Comparison of ENCODE assay signal across 27 mouse cellular contexts in the genomic region with DNA sequence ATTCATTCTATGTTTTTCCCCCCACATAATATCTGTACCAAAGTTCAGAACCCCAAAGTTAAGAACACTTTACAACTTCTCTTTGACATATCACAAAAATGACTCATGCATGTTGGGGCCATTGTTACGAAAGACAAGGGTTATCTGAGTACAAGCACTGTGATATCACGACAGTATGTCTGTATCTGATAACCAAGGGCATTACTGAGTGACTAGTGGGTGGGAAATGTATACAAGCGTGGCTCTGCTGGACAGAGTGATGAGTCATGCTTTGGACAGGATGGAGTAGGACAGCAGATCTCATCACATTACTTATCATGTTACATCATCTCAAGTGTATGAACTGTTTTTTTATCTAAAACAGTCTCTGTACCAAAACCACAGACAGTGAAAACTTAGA. TPM values are rescaled to one million over a fixed set of nuclear protein-coding genes. Genes with fewer than 3 reads are reported as not detected.
A peak's percentile ranks its signal among the peaks of the same experiment; 100 is the strongest.
DNase-seq lines count a peak whose midpoint lies in the region; ATAC-seq and TF ChIP-seq lines count a peak whose summit lies in the region.
"Had no signal": no experiment of that assay in that cellular context is flagged by ENCODE, and none has a peak within 500 bp of the region (broad histone marks: within the 10 kb centered on the region; RNA-seq: fewer than 3 reads in every experiment).

No protein-coding gene starts in this region.

- no peak overlapping the region for H3K9ac ChIP-seq in lung, embryonic 16.5 days (ENCODE audit: low read length)
- H3K9ac ChIP-seq in MEL (ENCODE audit: control insufficient read depth, low read depth, low read length, poor library complexity, severe bottlenecking): no peak overlapping the region
- H3K9ac ChIP-seq in kidney, embryonic 16.5 days (replicated peaks; ENCODE audit: low read length): no peak overlapping the region
- no peak overlapping the region for H3K9ac ChIP-seq in heart, adult 2 months (ENCODE audit: low read depth, low read length)
- H3K9ac ChIP-seq: embryonic facial prominence, embryonic 15.5 days; forebrain, embryonic 15.5 days; heart, embryonic 12.5 days; kidney, embryonic 15.5 days; limb, embryonic 13.5 days; liver, embryonic 15.5 days had no signal

- WGBS in lung, embryonic 16.5 days: 36% methylated on average over 3 of the region's 3 CpGs
- WGBS in kidney, embryonic 16.5 days: 46% methylated on average over 3 of the region's 3 CpGs
- 24% methylated on average over 3 of the region's 3 CpGs for WGBS in heart, adult 2 months

- no peak for TF ChIP-seq RAD21 in MEL (IDR thresholded peaks at IDR 0.05; ENCODE audit: low read depth, low read length)

- no peak overlapping the region for H3K27ac ChIP-seq in lung, embryonic 16.5 days (ENCODE audit: low read length)
- no peak overlapping the region for H3K27ac ChIP-seq in MEL (ENCODE audit: control insufficient read depth, low read depth, low read length)
- H3K27ac ChIP-seq in kidney, embryonic 16.5 days (ENCODE audit: low read length): no peak overlapping the region
- H3K27ac ChIP-seq in heart, adult 2 months: no peak overlapping the region
- H3K27ac ChIP-seq: embryonic facial prominence, embryonic 15.5 days; forebrain, embryonic 15.5 days; hindbrain, embryonic 10.5 days; kidney, embryonic 15.5 days; limb, embryonic 13.5 days; liver, embryonic 15.5 days; stomach, postnatal 0 days had no signal

- no peak for TF ChIP-seq CTCF in MEL (IDR thresholded peaks at IDR 0.05 in 2 of 3, conservative IDR thresholded peaks at IDR 0.05 in 1 of 3; ENCODE audit: control insufficient read depth in 1 of 3, insufficient read depth in 1 of 3, low read depth in 2 of 3, low read length in 3 of 3, poor library complexity in 1 of 3, severe bottlenecking in 1 of 3)
- TF ChIP-seq CTCF in heart, adult 2 months (IDR thresholded peaks at IDR 0.05): no peak

- no peak overlapping the region for H3K4me3 ChIP-seq in lung, embryonic 16.5 days (ENCODE audit: low read length)
- no peak overlapping the region for H3K4me3 ChIP-seq in MEL (ENCODE audit: control insufficient read depth in 1 of 2, insufficient read depth in 1 of 2, low read depth in 2 of 2, low read length in 2 of 2)
- H3K4me3 ChIP-seq in kidney, embryonic 16.5 days (ENCODE audit: low read length): no peak overlapping the region
- H3K4me3 ChIP-seq in heart, adult 2 months: no peak overlapping the region
- H3K4me3 ChIP-seq: embryonic facial prominence, embryonic 15.5 days; forebrain, embryonic 15.5 days; heart, embryonic 12.5 days; hindbrain, embryonic 10.5 days; kidney, embryonic 15.5 days; limb, embryonic 13.5 days; liver, embryonic 15.5 days had no signal

- no peak overlapping the region for H3K4me2 ChIP-seq in lung, embryonic 16.5 days (ENCODE audit: low read depth, low read length)
- no peak overlapping the region for H3K4me2 ChIP-seq in kidney, embryonic 16.5 days (replicated peaks; ENCODE audit: low read depth, low read length)
- H3K4me2 ChIP-seq: embryonic facial prominence, embryonic 15.5 days; forebrain, embryonic 15.5 days; heart, embryonic 12.5 days; kidney, embryonic 15.5 days; limb, embryonic 13.5 days; liver, embryonic 15.5 days had no signal

- no peak for TF ChIP-seq EP300 in MEL (IDR thresholded peaks at IDR 0.05; ENCODE audit: low read depth in 1 of 2, low read length in 2 of 2)
- TF ChIP-seq EP300 in heart, adult 2 months (IDR thresholded peaks at IDR 0.05; ENCODE audit: insufficient read depth, low read depth, low read length): no peak

- no peaks in the 10 kb centered on the region for H3K79me2 ChIP-seq in MEL (ENCODE audit: control insufficient read depth, insufficient read depth, low read length, poor library complexity)
- H3K79me2 ChIP-seq in heart, adult 2 months (replicated peaks; ENCODE audit: control insufficient read depth, insufficient read depth, low read length): no peaks in the 10 kb centered on the region

- H3K36me3 ChIP-seq in lung, embryonic 16.5 days (ENCODE audit: control insufficient read depth, insufficient read depth, low read length): no peaks in the 10 kb centered on the region
- no peaks in the 10 kb centered on the region for H3K36me3 ChIP-seq in MEL (ENCODE audit: control insufficient read depth in 1 of 2, insufficient read depth in 2 of 2, low read length in 2 of 2)
- H3K36me3 ChIP-seq in kidney, embryonic 16.5 days (ENCODE audit: insufficient read depth, low read length): no peaks in the 10 kb centered on the region
- no peaks in the 10 kb centered on the region for H3K36me3 ChIP-seq in heart, adult 2 months (ENCODE audit: control insufficient read depth, insufficient read depth, low read length)
- H3K36me3 ChIP-seq: embryonic facial prominence, embryonic 15.5 days; forebrain, embryonic 15.5 days; heart, embryonic 12.5 days; hindbrain, embryonic 10.5 days; kidney, embryonic 15.5 days; limb, embryonic 13.5 days; liver, embryonic 15.5 days had no signal

- peak; percentile 17; the same call in 1 of the 2 replicates for ATAC-seq in lung, embryonic 16.5 days (ENCODE audit: low read depth)
- ATAC-seq in kidney, embryonic 16.5 days (ENCODE audit: low FRiP score, low TSS enrichment): no peak
- ATAC-seq: CD4-positive, CD25-positive, alpha-beta regulatory T cell, adult 4 months; forebrain, embryonic 15.5 days had no signal

- no peaks in the 10 kb centered on the region for H3K9me3 ChIP-seq in lung, embryonic 16.5 days (ENCODE audit: control insufficient read depth, low read length)
- H3K9me3 ChIP-seq in MEL (replicated peaks; ENCODE audit: insufficient read depth, low read length): no peaks in the 10 kb centered on the region
- H3K9me3 ChIP-seq in kidney, embryonic 16.5 days (ENCODE audit: low read length): no peaks in the 10 kb centered on the region
- H3K9me3 ChIP-seq: embryonic facial prominence, embryonic 15.5 days; forebrain, embryonic 15.5 days; heart, embryonic 12.5 days; hindbrain, embryonic 10.5 days; kidney, embryonic 15.5 days; limb, embryonic 13.5 days; liver, embryonic 15.5 days had no signal

- intact Hi-C loops in heart, adult 2 months (cut with DNase I): loop anchor here (5.0 kb wide), 2 partner anchors 41 to 271 kb away; no protein-coding TSS in a partner anchor

- no peaks in the 10 kb centered on the region; the same call in 1 of the 2 replicates for H3K4me1 ChIP-seq in lung, embryonic 16.5 days (replicated peaks; ENCODE audit: control insufficient read depth, insufficient read depth, low read length)
- no peaks in the 10 kb centered on the region for H3K4me1 ChIP-seq in MEL (ENCODE audit: control insufficient read depth in 1 of 2, insufficient read depth in 2 of 2, low read length in 2 of 2)
- H3K4me1 ChIP-seq in kidney, embryonic 16.5 days (ENCODE audit: insufficient read depth, low read length): no peaks in the 10 kb centered on the region
- no peaks in the 10 kb centered on the region; the same call in 1 of the 2 replicates for H3K4me1 ChIP-seq in heart, adult 2 months (ENCODE audit: control insufficient read depth, insufficient read depth, low read length)
- H3K4me1 ChIP-seq: embryonic facial prominence, embryonic 15.5 days; forebrain, embryonic 15.5 days; heart, embryonic 12.5 days; hindbrain, embryonic 10.5 days; kidney, embryonic 15.5 days; limb, embryonic 13.5 days; liver, embryonic 15.5 days had no signal

- no peaks in the 10 kb centered on the region for H3K27me3 ChIP-seq in lung, embryonic 16.5 days (ENCODE audit: control insufficient read depth, insufficient read depth, low read depth, low read length)
- no peaks in the 10 kb centered on the region; a peak in 1 of 4 replicates for H3K27me3 ChIP-seq in MEL (ENCODE audit: control insufficient read depth in 1 of 2, insufficient read depth in 2 of 2, low read length in 2 of 2)
- no peaks in the 10 kb centered on the region for H3K27me3 ChIP-seq in kidney, embryonic 16.5 days (ENCODE audit: insufficient read depth, low read length)
- H3K27me3 ChIP-seq in heart, adult 2 months (ENCODE audit: control insufficient read depth, insufficient read depth, low read length): no peaks in the 10 kb centered on the region
- H3K27me3 ChIP-seq: embryonic facial prominence, embryonic 15.5 days; forebrain, embryonic 15.5 days; heart, embryonic 12.5 days; limb, embryonic 13.5 days had no signal

- TF ChIP-seq POLR2A in MEL (IDR thresholded peaks at IDR 0.05; ENCODE audit: control insufficient read depth in 1 of 2, insufficient read depth in 1 of 2, low read depth in 1 of 2, low read length in 2 of 2, poor library complexity in 1 of 2): no peak
- no peak for TF ChIP-seq POLR2A in heart, adult 2 months (IDR thresholded peaks at IDR 0.05; ENCODE audit: insufficient read depth, low read depth, low read length)

- no peak for DNase-seq in lung, postnatal 10 days
- DNase-seq in MEL (ENCODE audit: low read depth, low spot score): peak; percentile 9
- DNase-seq in adipocyte (ENCODE audit: low spot score): peak; percentile 16
- no peak for DNase-seq in heart, adult 2 months
- DNase-seq in neural tube, embryonic 10.5 days (ENCODE audit: extremely low spot score, low spot score): no peak
- DNase-seq: adrenal gland, postnatal 10 days; cerebellum, adult 9-10 months; gastrocnemius, postnatal 10 days; heart, adult 11 months; heart, postnatal 10 days; kidney, adult 11 months; kidney, postnatal 4 days; lung, postnatal 14 days; midbrain, embryonic 14.5 days; thymus, adult 2 months; thymus, postnatal 4 days had no signal

TF ChIP-seq in MEL, 35 proteins besides CTCF, POLR2A, EP300 and RAD21:
- no peak for TF ChIP-seq MYB (IDR thresholded peaks at IDR 0.05; ENCODE audit: low read depth, low read length)
- TF ChIP-seq GATA1 (IDR thresholded peaks at IDR 0.05; ENCODE audit: low read depth, low read length): peak; percentile 29; the same call in 1 of the 2 replicates
- TF ChIP-seq ZNF384 (IDR thresholded peaks at IDR 0.05; ENCODE audit: low read depth, low read length): no peak
- 0 out of 2 replicates have a peak, but pooled peaks have one; percentile 13 for TF ChIP-seq TCF12 (IDR thresholded peaks at IDR 0.05; ENCODE audit: low read depth, low read length)
- no peak for TF ChIP-seq BHLHE40 (IDR thresholded peaks at IDR 0.05; ENCODE audit: borderline replicate concordance, low read depth, low read length)
- no peak for TF ChIP-seq NRF1 (IDR thresholded peaks at IDR 0.05; ENCODE audit: insufficient read depth, low read depth, low read length, poor library complexity, severe bottlenecking)
- no peak for TF ChIP-seq MXI1 (IDR thresholded peaks at IDR 0.05; ENCODE audit: low read depth, low read length)
- no peak for TF ChIP-seq RCOR1 (IDR thresholded peaks at IDR 0.05; ENCODE audit: low read depth, low read length)

RNA-seq across cellular contexts. Expression of gene Ptgs1, which starts 48.5 kb away (rescaled TPM):
- 76.1 and 83.5 TPM in 2 replicates for polyA plus RNA-seq in lung, embryonic 16.5 days (2015; fragmentation: Nextera tagmentation; extraction: Ambion mirVana)
- 2.6 and 3.9 TPM in 2 replicates for total RNA-seq in MEL (2012; rRNA removed)
- polyA plus RNA-seq in MEL (2012; ENCODE audit: insufficient read depth in 1 of 2, insufficient read length in 2 of 2, low read depth in 1 of 2, low replicate concordance in 2 of 2, missing spikeins in 1 of 2): 10 to 100 TPM in 1 of 2 experiments, not detected in 1; 20.0 TPM
- 39.9 and 40.1 TPM in 2 replicates for polyA plus RNA-seq in kidney, embryonic 16.5 days (2015; fragmentation: Nextera tagmentation; extraction: Ambion mirVana)
- total RNA-seq in heart, adult 2 months (2021): 10 to 100 TPM; 14.4 to 15.8 TPM
- polyA plus RNA-seq in heart, adult 2 months (2012; rRNA removed): 20.0 and 22.3 TPM in 2 replicates

Comparison
In these comparisons a context has a peak if more than half of its experiments do, and no peak if none do; other contexts are left out.
1. DNase-seq: peak in MEL (single experiment) and adipocyte (single experiment); none in lung, postnatal 10 days (single experiment), heart, adult 2 months (0 of 2) and neural tube, embryonic 10.5 days (single experiment).